Mouse (Mus musculus) kidney, embryonic 14.5 days (tissue): Measurements from ENCODE around the gene Ankrd34a. TPM values are rescaled to one million over a fixed set of nuclear protein-coding genes. Genes with fewer than 3 reads are reported as not detected.
"Not testable (repeated sequence)": the region's sequence is repeated elsewhere in the genome, so short reads cannot be mapped to it uniquely, and the experiment has no call there.

Source experiments
- ATAC-seq: fragments of 200-750 bp; cut with Nextera tagmentation; 2 replicates; pipeline ENCODE4 v1.8.0; 2017; ENCODE audit warnings: moderate number of reproducible peaks, mild to moderate bottlenecking, moderate TSS enrichment, moderate library complexity; ENCODE audit not compliant: low FRiP score, low TSS enrichment
- H3K27ac ChIP-seq: fragments of 300-500 bp; sonication (generic); 2 replicates; pipeline ENCODE4 v1.5.1; 2014; ENCODE audit warnings: low read depth, mild to moderate bottlenecking, low read length, moderate library complexity, mixed read lengths
- H3K27me3 ChIP-seq: fragments of 300-500 bp; sonication (generic); 2 replicates; pipeline ENCODE4 v1.6.1; 2014; ENCODE audit warnings: mild to moderate bottlenecking, low read length; ENCODE audit not compliant: control insufficient read depth, insufficient read depth
- H3K36me3 ChIP-seq: fragments of 300-500 bp; sonication (generic); 2 replicates; pipeline ENCODE4 v1.6.1; 2014; ENCODE audit warnings: low read length, mixed read lengths; ENCODE audit not compliant: control insufficient read depth, insufficient read depth
- H3K4me1 ChIP-seq: fragments of 300-500 bp; sonication (generic); 2 replicates; pipeline ENCODE4 v1.6.1; 2014; ENCODE audit warnings: low read length, mixed read lengths; ENCODE audit not compliant: control insufficient read depth, insufficient read depth
- H3K4me2 ChIP-seq: fragments of 300-500 bp; sonication (generic); replicated peaks from 2 replicates; pipeline ENCODE4 v1.6.1; 2014; ENCODE audit warnings: low read depth, mild to moderate bottlenecking, low read length
- H3K4me3 ChIP-seq: fragments of 300-500 bp; sonication (generic); 2 replicates; pipeline ENCODE4 v1.5.1; 2014; ENCODE audit warnings: mild to moderate bottlenecking, low read length
- H3K9ac ChIP-seq: fragments of 300-500 bp; sonication (generic); 2 replicates; pipeline ENCODE4 v1.6.1; 2014; ENCODE audit warnings: low read depth, mild to moderate bottlenecking, low read length, moderate library complexity
- H3K9me3 ChIP-seq: fragments of 300-500 bp; sonication (generic); 2 replicates; pipeline ENCODE4 v1.6.1; 2016; ENCODE audit warnings: low read length; ENCODE audit not compliant: control insufficient read depth
- WGBS: fragments of 180-500 bp; shearing (Covaris S2); extraction: QIAGEN DNeasy Blood & Tissue Kit; methylation state at CpG from one replicate; pipeline ENCODE4 v1.1.7; 2014; 5-methylcytosine and 5-hydroxymethylcytosine counted together
- polyA plus RNA-seq: library from polyadenylated mRNA; unstranded; fragments of >200 nt; fragmentation: Nextera tagmentation; extraction: Ambion mirVana; gene quantifications from 2 replicates; pipeline ENCODE4 v1.2.1, GENCODE M21; 2014

Gene Ankrd34a
- polyA plus RNA-seq, 1 experiment from 2014 or later: 1.8 TPM

DNA sequence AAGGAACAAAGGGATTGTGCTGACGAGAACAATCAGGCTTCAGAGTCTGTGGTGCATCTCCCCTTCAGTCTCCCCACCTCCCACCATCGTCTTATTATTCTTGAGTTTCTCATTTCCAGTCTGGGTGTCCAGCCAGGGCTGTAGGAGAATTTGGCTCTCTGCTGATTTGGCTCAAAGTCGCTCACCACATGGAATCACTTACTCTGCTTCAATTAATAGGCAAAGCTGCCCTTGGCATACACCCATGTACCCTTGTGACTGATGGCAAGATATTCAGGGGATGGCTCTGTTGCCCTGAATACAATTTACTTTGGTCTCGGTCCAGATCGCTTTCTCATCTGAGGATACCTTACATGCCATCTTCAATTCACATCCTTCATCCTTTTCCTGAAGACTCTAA lies 6.9 kb downstream of the Ankrd34a start:
- Histone ChIP-seq H3K36me3 (no peaks in the 10 kb centered on the region), H3K9ac (peak overlapping the region; percentile 81; the same call in 1 of the 2 replicates), H3K27me3 (peaks cover 11% of the 10 kb centered on the region; the same call in 1 of the 2 replicates), H3K4me2 (peak overlapping the region; percentile 86; the same call in 1 of the 2 replicates), H3K4me3 (peak overlapping the region; percentile 65; the same call in 1 of the 2 replicates), H3K27ac (no peak overlapping the region), H3K4me1 (peaks cover 11% of the 10 kb centered on the region), H3K9me3 (no peaks in the 10 kb centered on the region)
- WGBS: 61% methylated on average over 5 of the region's 5 CpGs
- no peak for ATAC-seq

DNA sequence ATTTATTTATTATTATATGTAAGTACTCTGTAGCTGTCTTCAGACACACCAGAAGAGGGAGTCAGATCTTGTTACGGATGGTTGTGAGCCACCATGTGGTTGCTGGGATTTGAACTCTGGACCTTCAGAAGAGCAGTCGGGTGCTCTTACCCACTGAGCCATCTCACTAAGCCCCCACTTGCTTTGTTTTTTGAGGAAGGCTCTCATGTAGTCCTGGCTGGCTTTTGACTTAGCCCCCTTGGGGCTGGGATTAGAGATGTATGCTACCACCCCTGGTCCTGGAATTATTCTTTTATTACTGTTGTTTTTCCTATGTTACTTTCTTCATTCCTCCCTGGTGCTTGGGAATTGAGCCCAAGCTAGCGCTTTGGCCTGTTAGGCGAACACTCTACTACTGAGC lies 9.6 kb downstream of the Ankrd34a start:
- H3K27ac ChIP-seq, H3K9me3 ChIP-seq, H3K36me3 ChIP-seq, ATAC-seq, H3K4me3 ChIP-seq, H3K9ac ChIP-seq, H3K4me1 ChIP-seq, H3K27me3 ChIP-seq, H3K4me2 ChIP-seq: not testable (repeated sequence)
- WGBS: 94% methylated on average over 3 of the region's 4 CpGs

DNA sequence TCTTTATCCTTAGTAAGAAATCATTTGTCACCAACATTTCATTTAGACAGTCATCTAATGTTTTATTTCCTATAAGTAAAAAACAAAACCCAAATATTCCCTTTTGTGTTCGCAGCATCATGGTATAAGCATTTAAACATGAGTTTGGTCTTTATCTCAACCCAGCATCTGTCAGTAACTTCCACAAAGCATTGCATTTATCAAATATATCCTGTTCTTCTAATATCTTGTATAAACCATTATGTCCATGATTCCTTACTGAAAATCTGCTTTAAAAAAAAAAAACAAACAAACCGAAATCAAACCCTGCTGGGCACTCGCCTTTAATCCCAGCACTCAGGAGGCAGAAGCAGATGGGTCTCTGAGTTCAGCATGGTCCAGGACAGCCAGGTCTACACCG lies 10.2 kb downstream of the Ankrd34a start:
- Histone ChIP-seq H3K4me3 (no peak overlapping the region), H3K27ac (no peak overlapping the region), H3K36me3 (0 out of 2 replicates have a peak, but pooled peaks cover 3% of the 10 kb centered on the region), H3K9ac (no peak overlapping the region), H3K27me3 (no peaks in the 10 kb centered on the region), H3K4me1 (peaks cover 7% of the 10 kb centered on the region), H3K4me2 (no peak overlapping the region), H3K9me3 (no peaks in the 10 kb centered on the region)
- no peak for ATAC-seq
- WGBS: 92% methylated on average over 4 of the region's 4 CpGs

DNA sequence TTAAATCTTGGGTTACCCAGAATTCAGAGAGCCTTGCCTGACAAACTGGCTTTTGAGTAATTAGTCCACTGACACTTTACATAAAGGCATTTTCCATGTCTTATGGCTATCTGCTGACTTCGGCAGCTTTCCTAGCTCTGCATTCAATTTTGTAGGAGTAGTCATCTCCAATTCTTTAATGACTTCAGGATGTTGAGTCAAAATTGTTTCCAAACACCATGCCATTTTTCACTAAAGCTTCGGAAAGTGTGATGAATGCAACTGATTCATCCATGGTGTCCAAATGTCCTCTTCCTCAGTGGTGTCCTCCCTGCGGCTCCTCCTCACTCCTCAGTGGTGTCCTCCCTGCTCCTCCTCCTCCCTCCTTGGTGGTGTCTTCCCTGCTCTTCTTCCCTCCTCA lies 21.5 kb downstream of the Ankrd34a start:
- Histone ChIP-seq H3K36me3 (peaks cover 37% of the 10 kb centered on the region), H3K4me1 (no peaks in the 10 kb centered on the region)

DNA sequence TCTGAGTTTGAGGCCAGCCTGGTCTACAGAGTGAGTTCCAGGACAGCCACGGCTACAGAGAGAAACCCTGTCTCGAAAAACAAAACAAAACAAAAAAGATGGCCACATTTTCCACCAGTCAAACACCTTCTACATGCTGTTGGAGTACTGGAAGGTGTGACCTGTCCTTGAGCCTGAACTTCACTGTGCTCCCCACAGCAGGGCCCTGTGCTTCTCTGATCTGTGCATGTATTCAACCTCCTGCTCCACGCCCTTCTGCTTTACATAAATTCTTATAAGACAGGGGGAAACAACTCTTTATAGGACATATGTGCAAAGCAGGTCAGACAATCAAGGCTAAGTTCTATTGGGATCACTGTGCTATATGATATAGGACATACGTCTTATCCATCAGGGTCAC lies 26.8 kb downstream of the Ankrd34a start:
- H3K4me3 ChIP-seq: no peak overlapping the region
- H3K36me3 ChIP-seq: peaks cover 27% of the 10 kb centered on the region
- no peak overlapping the region for H3K27ac ChIP-seq
- H3K4me1 ChIP-seq: no peaks in the 10 kb centered on the region
- H3K9me3 ChIP-seq: no peaks in the 10 kb centered on the region
- H3K9ac ChIP-seq: no peak overlapping the region
- ATAC-seq: no peak
- no peak overlapping the region for H3K4me2 ChIP-seq
- H3K27me3 ChIP-seq: no peaks in the 10 kb centered on the region
- 94% methylated on average over 4 of the region's 4 CpGs for WGBS

More for the DNA sequence above, 21.5 kb downstream of the Ankrd34a start:
- no peak overlapping the region for H3K4me2 ChIP-seq
- ATAC-seq: no peak
- WGBS: 97% methylated on average over 3 of the region's 3 CpGs
- no peaks in the 10 kb centered on the region for H3K9me3 ChIP-seq
- H3K27me3 ChIP-seq: no peaks in the 10 kb centered on the region
- H3K4me3 ChIP-seq: no peak overlapping the region
- H3K9ac ChIP-seq: no peak overlapping the region
- no peak overlapping the region for H3K27ac ChIP-seq

DNA sequence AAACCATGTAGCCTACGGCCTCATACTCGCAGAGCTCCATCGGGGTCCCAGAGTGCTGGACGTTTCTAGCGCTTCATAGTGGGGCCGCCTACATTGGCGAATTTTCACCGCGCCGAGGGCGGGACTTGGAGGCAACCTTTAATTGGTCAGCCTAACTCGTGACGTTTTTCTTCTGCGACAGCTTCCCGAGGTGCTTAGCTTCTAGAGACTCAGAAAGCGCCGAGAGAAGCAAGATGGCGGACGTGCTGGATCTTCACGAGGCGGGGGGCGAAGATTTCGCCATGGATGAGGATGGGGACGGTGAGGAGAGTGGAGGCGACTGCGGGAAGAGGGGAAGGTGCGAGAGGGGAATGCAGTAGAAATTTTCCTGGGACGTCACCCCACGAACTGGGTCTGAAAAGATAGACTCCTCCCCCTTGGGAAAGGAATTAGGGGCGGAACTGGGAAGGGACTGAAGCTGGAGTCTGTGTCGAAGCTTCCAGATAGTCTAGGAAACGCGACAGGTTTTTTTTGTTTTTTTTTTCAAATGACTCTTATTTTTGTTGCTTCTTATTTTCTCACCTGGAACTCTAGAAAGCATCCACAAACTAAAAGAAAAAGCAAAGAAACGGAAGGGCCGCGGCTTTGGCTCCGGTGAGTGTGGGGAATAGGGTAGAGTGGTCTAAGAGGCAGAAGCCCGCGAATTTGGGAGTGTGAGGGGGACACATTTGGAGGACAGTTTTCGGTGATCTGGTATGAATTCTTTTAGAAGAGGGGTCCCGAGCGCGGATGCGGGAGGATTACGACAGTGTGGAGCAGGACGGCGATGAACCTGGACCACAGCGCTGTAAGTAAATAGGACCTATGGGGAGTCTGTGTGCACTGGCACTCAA lies 33.5 kb downstream of the Ankrd34a start, which contains the start of gene Rbm8a:
Rbm8a (plus strand) TSS at position 205 of the 872 bp plus-strand sequence.
- WGBS: 1% methylated on average over 48 of the region's 48 CpGs
- Histone ChIP-seq H3K4me1 (peaks cover 11% of the 10 kb centered on the region; the same call in 1 of the 2 replicates), H3K27ac (peak within 1 kb of the TSS; percentile 71), H3K4me2 (peak within 1 kb of the TSS; percentile 79), H3K9ac (peak within 1 kb of the TSS; percentile 77), H3K27me3 (no peaks in the 10 kb centered on the region), H3K36me3 (peaks cover 27% of the 10 kb centered on the region), H3K9me3 (no peaks in the 10 kb centered on the region), H3K4me3 (peak within 1 kb of the TSS; percentile 78)
- peak; percentile 93 for ATAC-seq

DNA sequence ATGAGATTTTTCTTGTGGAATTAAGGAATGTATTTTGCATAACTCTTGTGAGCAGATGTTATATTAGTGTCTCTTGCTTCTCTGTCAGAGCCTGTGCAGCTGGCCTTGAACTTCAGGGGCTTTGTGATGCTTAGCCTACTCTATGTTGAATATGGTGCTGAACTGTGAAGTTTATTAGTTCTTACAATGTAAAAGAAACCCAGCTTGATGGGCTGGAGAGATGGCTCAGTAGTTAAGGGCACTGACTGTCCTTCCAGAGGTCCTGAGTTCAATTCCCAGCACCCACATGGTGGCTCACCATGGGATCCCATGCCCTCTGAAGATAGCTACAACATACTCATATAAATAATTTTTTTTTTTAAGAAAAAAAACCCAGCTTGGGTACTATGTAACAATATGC lies 35.6 kb downstream of the Ankrd34a start:
- no peak for ATAC-seq
- no peaks in the 10 kb centered on the region for H3K9me3 ChIP-seq
- peaks cover 28% of the 10 kb centered on the region for H3K36me3 ChIP-seq
- H3K9ac ChIP-seq: no peak overlapping the region
- H3K27me3 ChIP-seq: no peaks in the 10 kb centered on the region
- no peak overlapping the region for H3K4me2 ChIP-seq
- no peak overlapping the region for H3K4me3 ChIP-seq
- H3K4me1 ChIP-seq: peaks cover 19% of the 10 kb centered on the region; the same call in 1 of the 2 replicates
- no peak overlapping the region for H3K27ac ChIP-seq

DNA sequence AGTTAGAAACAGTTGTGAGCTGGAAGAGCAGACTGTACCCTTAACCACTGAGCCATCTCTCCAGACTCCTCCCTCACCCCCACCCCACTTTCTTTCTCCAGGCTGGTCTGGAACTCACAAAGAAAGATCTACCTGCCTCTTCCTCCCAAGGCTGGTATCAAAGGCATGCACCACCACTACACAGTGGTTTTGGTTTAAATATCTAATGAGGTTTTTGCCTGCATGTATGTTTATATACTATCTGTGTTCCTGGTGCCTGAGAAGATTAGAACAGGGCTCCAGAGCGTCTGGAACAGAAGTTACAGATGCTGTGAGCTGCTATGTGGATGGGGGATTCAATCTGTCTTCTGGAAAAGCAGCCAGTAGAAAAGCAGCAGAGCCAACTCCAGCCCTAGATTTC lies 37.6 kb downstream of the Ankrd34a start:
- ATAC-seq: no peak
- Histone ChIP-seq H3K9me3 (no peaks in the 10 kb centered on the region), H3K4me1 (peaks cover 19% of the 10 kb centered on the region; the same call in 1 of the 2 replicates), H3K36me3 (peaks cover 45% of the 10 kb centered on the region), H3K9ac (no peak overlapping the region), H3K4me3 (no peak overlapping the region), H3K4me2 (no peak overlapping the region), H3K27ac (no peak overlapping the region), H3K27me3 (no peaks in the 10 kb centered on the region)
- 75% methylated on average over 1 of the region's 1 CpGs for WGBS
